Mouse (Mus musculus) ZHBTc4 (cell line): ENCODE results near the gene Lefty2.
A peak's percentile ranks its signal among the peaks of the same experiment; 100 is the strongest.
"Not testable (repeated sequence)": the region's sequence is repeated elsewhere in the genome, so short reads cannot be mapped to it uniquely, and the experiment has no call there.

Experiments
- DNase-seq: peaks from one replicate; pipeline ENCODE4 v3.0.0-alpha.2; 2011; ENCODE audit warnings: low read depth, low spot score

Lefty2 gene

DNA sequence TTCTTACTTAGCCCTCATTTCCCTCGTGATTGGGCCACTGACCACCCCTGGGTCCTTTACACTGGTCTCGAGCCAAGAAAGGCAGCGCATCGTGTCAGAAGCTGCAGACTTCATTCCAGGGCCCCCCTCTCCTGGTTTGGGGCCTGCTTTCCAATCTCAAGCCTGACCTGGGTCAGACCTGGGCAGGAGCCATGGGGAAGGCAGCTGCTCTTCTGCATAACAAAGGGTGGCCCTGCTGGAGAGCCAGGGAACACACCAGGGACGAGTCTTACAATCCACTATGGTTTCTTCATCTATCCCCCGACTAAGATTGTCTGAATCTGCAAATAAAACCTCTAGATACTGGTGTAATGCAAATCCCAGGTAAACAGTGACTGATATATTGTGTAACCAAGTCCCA is 40.8 kb downstream of the Lefty2 start:
- DNase-seq: peak; percentile 77

DNA sequence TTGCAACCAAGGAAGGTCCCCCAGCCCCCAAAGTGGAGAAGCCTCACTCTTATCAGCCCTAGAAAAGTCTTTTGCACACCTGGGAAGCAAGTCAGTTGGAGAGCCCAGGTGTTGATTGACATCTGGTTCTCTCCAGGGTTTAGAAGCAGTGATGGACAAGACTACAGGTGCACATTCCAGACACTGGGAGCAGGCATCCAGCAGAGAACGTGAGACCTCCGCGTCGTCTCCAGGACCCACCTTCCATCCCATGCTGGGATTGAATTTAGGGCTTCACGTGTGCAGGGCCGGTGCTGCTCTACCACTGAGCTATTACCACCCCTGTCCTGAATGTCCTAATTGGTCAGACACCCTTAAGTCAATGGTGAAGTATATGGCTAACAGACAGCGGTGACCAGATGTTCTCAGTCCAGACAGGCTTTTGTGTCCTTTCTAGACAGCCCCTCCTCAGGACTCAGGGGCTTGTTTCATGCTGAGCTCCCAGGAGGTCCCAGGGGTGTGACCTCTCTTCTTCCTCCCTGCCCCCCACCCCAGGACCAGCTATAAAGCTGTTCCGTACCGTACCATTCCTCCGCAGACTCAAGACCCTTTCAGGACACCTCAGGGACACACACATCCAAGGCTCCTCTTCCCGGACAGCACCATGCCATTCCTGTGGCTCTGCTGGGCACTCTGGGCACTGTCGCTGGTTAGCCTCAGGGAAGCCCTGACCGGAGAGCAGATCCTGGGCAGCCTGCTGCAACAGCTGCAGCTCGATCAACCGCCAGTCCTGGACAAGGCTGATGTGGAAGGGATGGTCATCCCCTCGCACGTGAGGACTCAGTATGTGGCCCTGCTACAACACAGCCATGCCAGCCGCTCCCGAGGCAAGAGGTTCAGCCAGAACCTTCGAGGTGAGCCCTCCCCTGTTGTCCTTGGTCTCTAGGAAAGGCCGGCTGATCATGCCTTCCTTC is 41.8 kb downstream of the Lefty2 start, which contains the start of gene Lefty1:
Gene Lefty1 (plus strand): TSS at position 556 of the 953 bp plus-strand sequence.
- peak; percentile 54 for DNase-seq

DNA sequence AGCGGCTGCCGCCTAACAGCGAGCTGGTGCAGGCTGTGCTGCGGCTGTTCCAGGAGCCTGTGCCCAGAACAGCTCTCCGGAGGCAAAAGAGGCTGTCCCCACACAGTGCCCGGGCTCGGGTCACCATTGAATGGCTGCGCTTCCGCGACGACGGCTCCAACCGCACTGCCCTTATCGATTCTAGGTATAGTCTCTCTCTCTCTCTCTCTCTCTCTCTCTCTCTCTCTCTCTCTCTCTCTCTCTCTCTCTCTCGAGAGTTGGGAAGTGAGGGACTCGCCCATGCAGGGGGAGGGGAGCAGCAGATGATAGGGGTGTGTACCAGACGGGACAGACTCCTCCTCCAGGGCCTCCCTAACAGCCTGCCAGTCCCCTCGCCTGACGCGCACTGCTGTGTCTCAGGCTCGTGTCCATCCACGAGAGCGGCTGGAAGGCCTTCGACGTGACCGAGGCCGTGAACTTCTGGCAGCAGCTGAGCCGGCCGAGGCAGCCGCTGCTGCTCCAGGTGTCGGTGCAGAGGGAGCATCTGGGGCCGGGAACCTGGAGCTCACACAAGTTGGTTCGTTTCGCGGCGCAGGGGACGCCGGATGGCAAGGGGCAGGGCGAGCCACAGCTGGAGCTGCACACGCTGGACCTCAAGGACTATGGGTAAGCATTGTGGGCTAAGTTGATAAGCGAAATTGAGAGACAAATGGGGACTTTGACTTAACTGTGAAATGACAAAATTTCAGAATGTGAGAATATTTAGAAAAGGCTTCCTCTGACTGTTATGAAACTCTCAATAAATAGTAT is 43.9 kb downstream of the Lefty2 start:
- peak; percentile 67 for DNase-seq

DNA sequence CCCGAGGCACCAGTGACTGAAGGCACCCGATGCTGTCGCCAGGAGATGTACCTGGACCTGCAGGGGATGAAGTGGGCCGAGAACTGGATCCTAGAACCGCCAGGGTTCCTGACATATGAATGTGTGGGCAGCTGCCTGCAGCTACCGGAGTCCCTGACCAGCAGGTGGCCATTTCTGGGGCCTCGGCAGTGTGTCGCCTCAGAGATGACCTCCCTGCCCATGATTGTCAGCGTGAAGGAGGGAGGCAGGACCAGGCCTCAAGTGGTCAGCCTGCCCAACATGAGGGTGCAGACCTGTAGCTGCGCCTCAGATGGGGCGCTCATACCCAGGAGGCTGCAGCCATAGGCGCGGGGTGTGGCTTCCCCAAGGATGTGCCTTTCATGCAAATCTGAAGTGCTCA is 44.7 kb downstream of the Lefty2 start:
- peak; percentile 40 for DNase-seq

DNA sequence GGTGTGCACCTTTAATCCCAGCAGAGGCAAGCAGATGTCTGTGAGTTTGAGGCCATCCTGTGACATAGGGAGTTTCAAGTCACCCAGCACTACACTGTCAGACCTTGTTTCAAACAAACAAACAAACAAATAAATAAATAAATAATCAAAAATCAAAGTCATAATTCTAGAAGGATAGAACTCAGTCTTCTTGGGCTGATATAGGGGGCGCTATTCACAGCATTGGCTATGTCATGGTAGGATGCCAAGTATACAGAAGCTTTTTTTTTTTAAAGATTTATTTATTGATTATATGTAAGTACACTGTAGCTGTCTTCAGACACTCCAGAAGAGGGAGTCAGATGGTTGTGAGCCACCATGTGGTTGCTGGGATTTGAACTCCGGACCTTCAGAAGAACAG is 45.9 kb downstream of the Lefty2 start:
- not testable (repeated sequence) for DNase-seq

DNA sequence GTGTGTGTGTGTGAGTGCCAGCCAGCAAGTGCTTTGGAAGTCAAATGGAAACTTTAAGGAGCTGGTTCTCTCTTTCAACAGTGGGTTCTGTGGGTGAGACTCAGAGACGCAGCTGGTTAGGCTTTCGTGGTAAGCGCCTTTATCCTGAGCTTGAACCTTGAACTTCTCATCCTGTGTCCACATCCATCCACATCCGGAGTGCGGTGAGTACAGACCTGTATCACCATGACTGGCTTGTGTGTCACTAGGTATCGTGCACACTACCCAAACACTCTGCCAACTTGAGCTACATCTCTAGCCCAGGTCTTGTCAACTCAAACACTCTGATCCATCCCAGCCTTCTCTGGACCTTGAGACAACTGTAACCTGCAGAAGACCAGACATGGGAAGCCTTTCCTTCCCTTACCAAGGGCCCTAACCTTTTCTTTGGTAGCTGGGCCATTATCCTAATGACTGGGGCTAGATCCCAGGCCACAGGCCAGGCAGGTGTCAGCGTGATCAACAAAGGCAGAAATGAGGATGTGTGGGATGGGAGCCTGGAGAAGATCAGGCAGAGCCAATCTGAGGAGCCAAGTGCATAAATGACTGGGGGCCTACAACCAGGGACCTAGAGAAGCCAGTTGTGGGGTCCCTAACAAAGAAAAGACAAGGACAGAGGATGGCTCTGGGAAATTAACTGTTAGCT is 48.0 kb downstream of the Lefty2 start:
- no peak for DNase-seq

DNA sequence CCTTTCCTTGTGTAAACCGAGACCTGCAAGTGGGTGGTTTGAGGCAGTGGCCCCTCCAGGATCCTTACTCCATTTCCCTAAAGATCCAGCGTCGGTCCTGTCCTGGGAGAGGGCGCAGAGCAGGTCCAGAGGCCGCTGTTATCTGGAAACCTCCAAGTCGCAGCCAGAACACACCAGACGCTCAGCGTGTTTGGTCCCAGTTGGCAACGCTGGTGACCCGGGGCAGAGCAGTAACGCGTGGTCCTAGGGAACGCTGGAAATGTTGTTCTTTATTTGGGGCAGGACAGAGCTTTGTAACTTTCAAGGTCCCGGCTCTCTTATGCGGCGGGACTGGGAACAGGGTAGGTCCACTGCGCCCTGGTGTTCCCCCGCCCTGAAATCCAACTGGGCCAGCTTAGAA is 48.8 kb downstream of the Lefty2 start:
- no peak for DNase-seq

DNA sequence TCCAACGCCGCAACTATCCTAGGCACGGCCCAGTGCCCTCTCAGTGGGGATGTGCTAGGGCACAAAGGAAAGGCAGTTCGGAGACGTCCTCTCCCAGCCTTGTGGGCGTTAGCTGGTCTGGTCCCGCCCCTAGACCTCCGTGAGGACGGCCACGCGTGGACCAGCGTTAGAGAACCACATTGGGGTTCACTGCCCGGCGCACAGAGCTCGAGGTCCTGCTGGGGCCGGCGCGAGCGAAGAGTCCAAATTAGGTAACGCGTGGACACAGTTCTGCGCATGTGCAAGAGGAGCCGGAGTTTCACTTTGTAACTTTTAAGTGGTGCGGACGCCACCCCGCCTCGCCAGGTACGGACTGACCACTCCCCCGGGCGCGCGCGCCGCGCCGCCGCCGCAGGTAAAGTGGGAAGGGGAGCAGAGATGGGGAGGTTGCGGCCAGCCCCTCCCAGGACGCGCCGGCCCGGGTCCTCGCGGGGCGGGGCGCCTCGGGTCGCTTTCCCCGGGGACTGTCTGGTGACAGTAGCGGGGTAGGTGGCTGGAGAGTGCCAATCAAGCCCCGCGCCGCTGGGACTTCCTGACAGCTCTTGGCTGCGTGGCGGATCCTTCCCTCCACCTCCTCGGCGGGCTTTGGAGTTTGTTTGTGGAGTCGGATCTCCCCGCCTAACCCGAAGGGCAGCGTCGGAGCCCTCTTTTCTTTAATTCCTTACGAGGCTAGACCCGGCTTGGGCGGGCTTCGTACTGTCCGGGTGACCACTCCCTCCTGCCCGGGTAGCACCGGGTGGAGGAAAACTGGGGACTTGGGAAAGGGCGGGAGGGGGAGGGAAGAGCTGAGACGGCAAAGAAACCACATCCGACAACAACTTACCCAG is 49.5 kb downstream of the Lefty2 start, which contains the start of gene Tmem63a:
Gene Tmem63a (plus strand): TSS at position 179 of the 866 bp plus-strand sequence.
- peak; percentile 70 for DNase-seq

DNA sequence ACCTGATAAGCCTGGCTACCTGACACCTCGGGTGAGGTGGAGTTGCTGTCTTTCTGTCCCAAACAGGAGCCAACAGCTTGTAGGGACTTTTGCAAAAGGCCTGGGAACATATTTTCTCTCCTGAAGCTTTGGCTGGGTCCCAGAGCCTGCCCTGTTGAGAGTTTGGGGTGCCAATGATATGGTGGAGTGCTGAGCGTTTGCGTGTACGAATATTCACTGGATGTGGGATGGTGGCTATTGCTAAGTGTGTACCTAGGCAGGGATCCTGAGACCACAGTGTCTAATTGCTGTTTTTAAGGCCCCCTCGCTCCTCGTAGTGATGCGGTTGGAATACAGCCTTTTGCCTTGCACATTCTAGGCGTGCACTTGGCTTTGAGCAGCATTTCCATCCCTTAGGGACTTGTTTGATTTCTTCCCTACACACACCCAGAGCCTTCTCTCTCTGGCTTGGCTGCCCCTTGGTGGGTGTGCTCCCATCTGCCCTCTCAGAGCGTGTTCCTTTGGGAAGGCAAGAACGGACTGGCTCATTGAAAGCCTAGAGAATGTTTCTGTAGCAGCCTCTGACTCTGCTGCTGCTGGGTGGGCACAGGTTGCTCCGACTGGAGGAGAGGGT is 50.2 kb downstream of the Lefty2 start:
- no peak for DNase-seq

DNA sequence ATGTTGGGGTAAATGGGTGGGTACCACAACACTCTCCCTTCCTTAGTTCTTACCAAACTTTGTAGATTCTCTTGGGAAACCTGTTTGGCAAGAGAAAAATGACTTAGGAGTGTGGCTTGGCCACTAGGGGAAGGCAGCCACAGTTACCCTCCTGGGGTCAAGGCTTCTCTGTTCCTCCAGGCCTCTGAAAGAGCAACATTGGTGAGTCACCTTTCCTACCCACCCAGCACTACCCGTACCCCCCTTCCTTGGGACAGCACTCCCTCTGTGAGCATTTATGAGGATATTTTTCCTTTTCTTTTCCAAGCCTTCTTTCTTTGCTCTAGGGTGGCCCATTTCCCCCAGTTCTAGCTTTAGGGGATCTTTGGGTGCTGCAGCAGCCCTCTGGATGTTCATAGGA is 51.0 kb downstream of the Lefty2 start:
- DNase-seq: no peak

DNA sequence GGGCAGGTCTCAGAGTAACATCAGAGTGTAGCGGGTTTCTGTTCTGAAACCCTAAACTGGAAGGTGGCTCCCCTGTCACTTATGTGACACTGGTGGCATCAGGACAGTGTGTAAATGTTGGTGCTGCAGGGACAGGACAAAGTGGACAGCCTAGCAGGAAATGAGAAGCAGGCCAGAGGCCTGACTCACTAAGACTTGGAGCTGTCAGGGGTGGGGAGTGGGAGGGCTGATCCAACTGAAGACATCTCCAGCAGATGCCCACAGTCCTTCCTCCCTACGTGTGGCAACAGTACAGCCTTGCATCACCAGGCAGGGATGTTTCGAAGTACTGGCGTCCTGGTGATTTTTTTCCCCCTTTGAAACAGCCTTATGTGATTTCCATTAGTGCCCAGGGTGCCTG is 51.6 kb downstream of the Lefty2 start:
- DNase-seq: no peak

DNA sequence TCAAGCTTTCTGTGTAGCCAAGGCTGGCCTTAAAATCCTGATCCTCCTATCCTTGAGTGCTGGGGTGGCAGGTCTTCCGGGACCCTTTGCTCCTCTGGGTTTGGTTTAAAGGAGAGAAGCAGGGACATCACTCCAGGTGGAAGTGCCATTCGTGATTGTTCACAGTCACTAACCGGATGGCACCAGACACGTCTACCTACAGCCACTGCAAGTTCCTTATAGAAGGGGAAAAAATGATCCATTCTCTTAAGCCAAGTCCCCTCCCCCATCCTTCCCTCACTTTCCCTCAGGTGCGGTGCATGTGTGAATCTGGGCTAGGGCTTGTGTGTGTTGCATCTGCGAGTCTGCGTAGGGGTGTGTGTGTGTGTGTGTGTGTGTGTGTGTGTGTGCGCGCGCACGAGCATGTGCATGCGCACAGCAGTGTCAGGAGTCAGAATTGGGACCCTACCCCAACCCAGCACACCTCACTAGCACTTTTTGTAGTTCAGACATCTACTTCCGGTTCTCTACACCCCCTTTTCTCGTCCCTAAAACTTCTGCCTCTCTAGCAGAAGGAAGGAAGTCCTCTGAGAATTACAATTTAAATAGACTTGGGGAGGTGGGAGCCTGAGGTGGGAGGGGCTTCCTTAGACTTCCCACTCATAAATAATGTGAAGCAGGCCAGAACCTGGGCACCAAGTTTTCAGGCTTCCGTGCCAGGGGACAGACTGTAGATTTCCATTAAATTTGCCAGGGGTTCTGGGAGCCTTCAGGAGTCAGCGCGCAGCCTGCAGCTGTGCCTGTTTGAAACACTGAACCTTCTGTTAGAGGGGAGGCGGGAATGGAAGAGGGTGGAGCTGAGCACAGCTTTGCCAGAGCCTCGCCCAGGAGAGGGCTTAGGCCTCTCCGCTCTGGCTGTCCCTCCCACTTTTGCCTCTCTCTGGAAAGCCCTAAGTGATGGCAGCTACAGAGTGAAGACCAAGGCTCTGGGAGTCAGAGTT is 52.4 kb downstream of the Lefty2 start:
- DNase-seq: peak; percentile 84

DNA sequence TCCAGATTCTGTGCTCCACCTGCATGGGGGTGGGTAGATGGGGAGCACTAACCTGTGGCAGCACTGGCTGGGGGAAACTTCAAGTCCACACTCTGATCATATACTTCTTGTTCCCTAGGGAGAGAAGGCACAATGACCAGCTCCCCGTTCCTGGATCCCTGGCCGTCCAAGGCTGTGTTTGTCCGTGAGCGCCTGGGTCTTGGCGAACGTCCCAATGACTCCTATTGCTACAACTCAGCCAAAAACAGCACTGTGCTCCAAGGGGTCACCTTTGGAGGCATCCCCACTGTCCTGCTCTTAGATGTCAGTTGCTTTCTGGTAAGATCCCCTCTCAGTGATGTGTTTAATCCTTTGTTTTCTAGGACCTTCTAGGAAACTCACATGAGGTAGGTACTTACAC is 53.5 kb downstream of the Lefty2 start:
- no peak for DNase-seq
